Mouse (Mus musculus) spleen, adult 2 months (tissue): Measurements from ENCODE around the gene C330021F23Rik. TPM values are rescaled to one million over a fixed set of nuclear protein-coding genes. Genes with fewer than 3 reads are reported as not detected.

Experiments
- DNase-seq, 2 experiments: peaks; one replicate each; pipeline versions ENCODE4 v3.0.0 to v3.0.0-alpha.2; 2012 to 2021; ENCODE audit warnings: low spot score in 2 of 2, low read depth in 1 of 2
- H3K27ac ChIP-seq: fragments of 200-500 bp; 2 replicates; pipeline ENCODE4 v1.5.1; 2012; ENCODE audit warnings: low read length, inconsistent platforms; ENCODE audit not compliant: insufficient read depth
- H3K27me3 ChIP-seq: fragments of 200-500 bp; 2 replicates; pipeline ENCODE4 v1.6.1; 2012; ENCODE audit warnings: mild to moderate bottlenecking, moderate library complexity, low read length, inconsistent platforms; ENCODE audit not compliant: control insufficient read depth, insufficient read depth
- H3K36me3 ChIP-seq: fragments of 200-500 bp; 2 replicates; pipeline ENCODE4 v1.6.1; 2012; ENCODE audit warnings: mild to moderate bottlenecking, low read length, inconsistent platforms; ENCODE audit not compliant: control insufficient read depth, insufficient read depth
- H3K4me1 ChIP-seq: fragments of 200-500 bp; 2 replicates; pipeline ENCODE4 v1.6.1; 2011; ENCODE audit warnings: inconsistent platforms; ENCODE audit not compliant: control insufficient read depth, insufficient read depth, insufficient read length
- H3K4me3 ChIP-seq: fragments of 200-500 bp; 2 replicates; pipeline ENCODE4 v1.5.1; 2011; ENCODE audit warnings: mild to moderate bottlenecking, inconsistent platforms; ENCODE audit not compliant: insufficient read depth, insufficient read length; ENCODE audit errors: extremely low read depth
- CTCF ChIP-seq: fragments of 200-500 bp; IDR thresholded peaks from 2 replicates; pipeline ENCODE4 v1.5.1; 2011; ENCODE audit warnings: mild to moderate bottlenecking, inconsistent platforms; ENCODE audit not compliant: insufficient read depth, insufficient read length, insufficient replicate concordance; ENCODE audit errors: extremely low read depth
- POLR2A ChIP-seq: fragments of 200-500 bp; IDR thresholded peaks from 2 replicates; pipeline ENCODE4 v1.6.1; 2011; ENCODE audit warnings: low read depth, low read length, inconsistent platforms
- WGBS: fragments of 180-500 bp; shearing (Covaris S2); methylation state at CpG from one replicate; pipeline ENCODE4 v1.1.7; 2018; 5-methylcytosine and 5-hydroxymethylcytosine counted together
- polyA plus RNA-seq: library from polyadenylated mRNA; depleted of rRNA; stranded (reverse); fragments of >200 nt; gene quantifications from 2 replicates; pipeline ENCODE4 v1.2.3, GENCODE M21; 2012; rRNA removed

Gene C330021F23Rik
- polyA plus RNA-seq: not detected in 2 replicates

DNA sequence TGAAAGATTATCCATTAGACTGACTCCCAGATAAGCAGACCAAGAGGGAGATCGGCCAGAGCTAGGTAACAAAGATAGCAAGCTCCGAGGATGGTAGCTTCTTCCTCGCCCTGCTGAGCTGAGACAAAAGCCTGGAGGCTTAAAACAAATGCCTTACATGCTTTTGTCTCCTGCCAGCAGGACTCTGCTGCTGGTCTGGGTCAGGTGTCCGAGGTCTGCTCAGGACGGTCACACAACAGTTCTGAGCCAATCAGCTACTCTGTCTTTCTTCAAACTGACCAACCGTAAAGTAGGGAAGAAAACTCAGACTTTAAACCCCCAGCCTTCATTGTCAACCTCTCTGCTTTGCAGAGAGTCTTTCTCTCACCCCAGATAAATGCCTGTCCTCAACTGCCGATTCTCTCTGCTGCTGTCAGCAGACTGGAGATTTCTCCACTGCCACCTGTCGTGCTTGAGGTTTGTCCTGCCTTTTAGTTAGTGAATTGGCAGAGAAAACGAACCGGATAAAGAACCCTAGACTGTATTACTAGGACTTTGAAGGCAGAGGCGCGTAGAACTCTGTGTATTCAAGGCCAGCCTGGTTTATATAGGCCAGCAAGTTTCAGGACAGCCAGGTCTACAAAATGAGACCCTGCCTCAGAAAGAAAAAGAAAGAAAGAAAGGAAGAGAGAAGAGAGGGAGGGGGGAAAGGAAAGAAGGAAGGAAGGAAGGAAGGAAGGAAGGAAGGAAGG, at the start of gene C330021F23Rik:
Gene C330021F23Rik, plus strand, starts transcription at position 350 of the 731 bp plus-strand sequence.
- Histone ChIP-seq H3K27ac (no peak within 1 kb of the TSS), H3K4me3 (no peak within 1 kb of the TSS), H3K4me1 (no peaks in the 10 kb centered on the region), H3K36me3 (no peaks in the 10 kb centered on the region), H3K27me3 (no peaks in the 10 kb centered on the region)
- WGBS: 58% methylated on average over 12 of the region's 12 CpGs
- TF ChIP-seq CTCF: no peak
- no peak for DNase-seq

DNA sequence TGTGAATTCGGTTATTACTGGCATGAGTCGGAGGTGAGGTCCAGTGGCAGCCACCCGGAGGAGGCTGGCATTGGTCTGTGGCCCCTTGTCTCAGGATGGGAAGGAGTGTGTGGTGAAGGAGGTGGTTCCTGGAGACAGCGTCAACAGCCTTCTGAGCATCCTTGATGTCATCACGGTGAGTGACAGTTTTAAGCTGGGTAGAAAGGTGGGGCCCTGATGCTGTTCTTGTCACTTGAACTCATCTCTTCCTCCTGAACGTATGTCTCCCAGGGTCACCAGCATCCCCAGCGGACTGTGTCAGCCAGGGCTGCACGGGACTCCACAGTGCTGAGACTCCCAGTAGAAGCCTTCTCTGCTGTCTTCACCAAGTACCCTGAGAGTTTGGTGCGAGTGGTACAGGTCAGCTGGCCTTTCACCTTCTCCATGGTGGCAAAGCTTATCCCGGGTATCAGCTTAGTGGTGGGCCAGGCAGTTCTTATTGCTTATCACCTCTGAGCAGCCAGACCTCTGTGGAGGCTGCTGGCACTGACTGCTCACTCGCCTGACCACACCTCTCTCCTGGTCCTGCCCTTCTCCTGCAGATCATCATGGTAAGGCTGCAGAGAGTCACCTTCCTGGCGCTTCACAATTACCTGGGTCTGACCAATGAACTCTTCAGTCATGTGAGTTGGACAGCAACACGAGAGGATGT, 45.6 kb upstream of the C330021F23Rik start:
- H3K36me3 ChIP-seq: peaks cover 21% of the 10 kb centered on the region
- no peak for DNase-seq

DNA sequence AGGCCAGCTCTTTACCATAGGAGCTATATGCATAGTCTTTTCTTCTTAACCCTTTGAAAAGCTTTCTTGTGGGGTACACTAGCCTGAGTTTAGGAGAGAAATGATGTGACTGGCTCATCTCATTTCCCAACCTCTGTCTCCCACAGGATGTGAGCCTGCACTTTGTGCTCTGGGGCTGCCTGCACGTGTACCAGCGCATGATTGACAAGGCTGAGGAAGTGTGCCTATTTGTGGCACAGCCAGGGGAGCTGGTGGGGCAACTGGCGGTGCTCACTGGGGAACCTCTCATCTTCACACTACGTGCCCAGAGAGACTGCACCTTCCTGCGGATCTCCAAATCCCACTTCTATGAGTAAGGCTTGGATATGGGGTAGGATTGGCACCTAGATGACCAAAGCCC, 37.0 kb upstream of the C330021F23Rik start:
- Histone ChIP-seq H3K27ac (no peak overlapping the region), H3K27me3 (no peaks in the 10 kb centered on the region), H3K36me3 (peaks cover 22% of the 10 kb centered on the region), H3K4me1 (no peaks in the 10 kb centered on the region), H3K4me3 (no peak overlapping the region)
- no peak for TF ChIP-seq CTCF
- TF ChIP-seq POLR2A: no peak
- 84% methylated on average over 5 of the region's 5 CpGs for WGBS
- no peak for DNase-seq

More for the DNA sequence above, 45.6 kb upstream of the C330021F23Rik start:
- TF ChIP-seq POLR2A (no peak), CTCF (no peak)
- 84% methylated on average over 13 of the region's 13 CpGs for WGBS
- Histone ChIP-seq H3K4me1 (no peaks in the 10 kb centered on the region), H3K4me3 (no peak overlapping the region), H3K27me3 (no peaks in the 10 kb centered on the region), H3K27ac (no peak overlapping the region)

DNA sequence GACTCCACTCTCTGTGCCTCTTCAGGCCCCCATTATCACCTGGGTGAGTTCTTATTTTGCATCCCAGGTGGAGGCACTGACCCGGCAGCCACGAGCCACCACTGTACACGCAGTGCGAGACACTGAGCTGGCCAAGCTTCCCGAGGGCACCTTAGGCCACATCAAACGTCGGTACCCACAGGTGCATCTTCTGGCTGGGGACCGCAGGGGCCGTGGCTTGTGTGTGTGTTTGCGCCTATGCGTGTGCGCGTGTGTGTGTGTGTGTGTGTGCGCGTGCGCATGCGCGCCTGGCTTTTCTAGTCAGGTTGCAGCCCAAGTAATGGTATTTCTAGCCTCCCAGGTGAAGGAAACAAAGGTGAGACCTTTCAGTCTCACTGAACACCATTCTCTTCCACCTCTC, 35.9 kb upstream of the C330021F23Rik start:
- 95% methylated on average over 18 of the region's 18 CpGs for WGBS
- no peak overlapping the region for H3K4me3 ChIP-seq
- no peak for DNase-seq
- H3K27ac ChIP-seq: no peak overlapping the region
- H3K27me3 ChIP-seq: no peaks in the 10 kb centered on the region
- TF ChIP-seq POLR2A: no peak
- no peak for TF ChIP-seq CTCF
- peaks cover 23% of the 10 kb centered on the region for H3K36me3 ChIP-seq
- no peaks in the 10 kb centered on the region for H3K4me1 ChIP-seq

DNA sequence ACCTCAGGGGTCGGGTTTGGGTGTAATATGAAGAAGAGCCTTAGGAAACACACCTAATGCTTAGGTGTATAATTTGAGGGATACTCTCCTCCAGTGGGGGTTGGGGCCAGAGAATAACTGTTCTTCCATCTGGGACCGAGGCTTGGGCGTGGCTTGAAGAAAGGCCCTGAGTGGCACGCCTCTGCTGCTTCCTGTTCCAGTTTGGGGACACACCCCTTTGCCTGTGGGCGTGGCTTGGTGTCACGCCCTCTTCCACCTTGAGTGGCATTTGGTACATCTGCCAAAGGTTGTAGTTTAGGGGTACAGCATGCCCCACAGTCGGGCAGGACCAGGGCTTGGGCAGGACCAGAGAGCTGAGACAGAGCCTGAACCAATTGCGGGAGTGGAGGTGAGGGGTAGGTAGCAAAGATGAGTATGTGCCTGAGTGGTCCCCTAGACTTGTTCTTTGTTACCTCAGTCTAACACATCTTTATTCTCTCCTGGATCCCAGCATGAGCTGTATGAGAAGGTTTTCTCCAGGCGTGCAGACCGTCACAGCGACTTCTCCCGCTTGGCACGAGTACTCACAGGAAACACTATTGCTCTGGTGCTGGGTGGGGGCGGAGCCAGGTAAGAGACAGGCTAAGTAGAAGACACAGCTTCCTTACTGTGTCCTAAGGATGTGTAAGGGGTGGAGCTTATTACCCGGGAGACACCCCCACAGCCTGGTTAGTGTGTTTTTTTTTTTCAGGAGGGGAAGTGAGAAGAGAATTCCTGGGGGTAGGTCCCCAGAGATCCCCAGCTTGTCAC, 31.5 kb upstream of the C330021F23Rik start:
- Histone ChIP-seq H3K4me1 (no peaks in the 10 kb centered on the region), H3K27me3 (no peaks in the 10 kb centered on the region), H3K36me3 (peaks cover 30% of the 10 kb centered on the region), H3K27ac (no peak overlapping the region), H3K4me3 (no peak overlapping the region)
- TF ChIP-seq POLR2A (no peak), CTCF (no peak)
- 81% methylated on average over 15 of the region's 15 CpGs for WGBS
- no peak for DNase-seq

DNA sequence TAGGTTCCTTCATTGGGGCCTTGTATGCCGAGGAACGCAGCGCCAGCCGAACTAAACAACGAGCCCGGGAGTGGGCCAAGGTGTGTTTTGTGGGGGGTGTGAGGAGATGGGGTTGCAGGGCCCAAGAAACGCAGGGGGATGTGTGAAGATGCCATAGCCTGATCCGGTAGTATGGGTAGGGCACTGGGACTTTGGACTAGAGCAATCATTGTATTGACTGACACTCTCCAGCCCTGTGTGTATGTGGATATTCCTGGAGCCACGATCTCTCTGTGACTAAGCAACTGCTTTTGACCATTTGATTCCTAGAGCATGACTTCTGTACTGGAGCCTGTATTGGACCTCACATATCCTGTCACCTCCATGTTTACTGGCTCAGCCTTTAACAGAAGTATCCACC, 30.9 kb upstream of the C330021F23Rik start:
- DNase-seq: no peak
- TF ChIP-seq POLR2A (no peak), CTCF (no peak)
- Histone ChIP-seq H3K4me3 (no peak overlapping the region), H3K27ac (no peak overlapping the region), H3K27me3 (no peaks in the 10 kb centered on the region), H3K4me1 (no peaks in the 10 kb centered on the region), H3K36me3 (peaks cover 24% of the 10 kb centered on the region)
- 98% methylated on average over 9 of the region's 9 CpGs for WGBS
